Mouse (Mus musculus) G1E (cell line): ENCODE results near the gene Cbfa2t3.
A peak's percentile ranks its signal among the peaks of the same experiment; 100 is the strongest.

ENCODE experiments used
- CTCF ChIP-seq: IDR thresholded peaks from 2 replicates; pipeline ENCODE4 v1.5.1; 2012; ENCODE audit warnings: low read depth, low read length, inconsistent platforms, mixed read lengths
- GATA1 ChIP-seq: IDR thresholded peaks from 2 replicates; pipeline ENCODE4 v1.6.1; 2012; ENCODE audit warnings: borderline replicate concordance, low read length, inconsistent platforms, mixed read lengths
- GATA2 ChIP-seq: IDR thresholded peaks from 2 replicates; pipeline ENCODE4 v1.6.1; 2012; ENCODE audit warnings: low read depth, low read length, inconsistent platforms, borderline replicate concordance
- POLR2AphosphoS5 ChIP-seq: IDR thresholded peaks from 2 replicates; pipeline ENCODE4 v1.6.1; 2012; ENCODE audit warnings: low read depth, low read length, inconsistent platforms; ENCODE audit not compliant: insufficient replicate concordance
- TAL1 ChIP-seq: conservative IDR thresholded peaks from 2 replicates; pipeline ENCODE4 v1.6.1; 2012; ENCODE audit warnings: low read depth, low read length, inconsistent platforms, mixed read lengths

- TF ChIP-seq CTCF: no peak
- peak; percentile 72; the same call in 1 of the 2 replicates for TF ChIP-seq TAL1
- no peak for TF ChIP-seq GATA1
- TF ChIP-seq POLR2AphosphoS5: no peak
- TF ChIP-seq GATA2: no peak
These were observed 32.6 kb downstream of the Cbfa2t3 start for GRCm38 (mm10) chr8:122666338-122666764.
